Comparison of ENCODE assay signal across 17 mouse cellular contexts in genomic region chr11:78424352-78424751, GRCm38 (mm10). TPM values are rescaled to one million over a fixed set of nuclear protein-coding genes. Genes with fewer than 3 reads are reported as not detected.
DNase-seq lines count a peak whose midpoint lies in the region; ATAC-seq and TF ChIP-seq lines count a peak whose summit lies in the region.
"Had no signal": no experiment of that assay in that cellular context is flagged by ENCODE, and none has a peak within 500 bp of the region (broad histone marks: within the 10 kb centered on the region; RNA-seq: fewer than 3 reads in every experiment).

No protein-coding gene starts in this region.

- no peak overlapping the region for H3K4me2 ChIP-seq in midbrain, postnatal 0 days (ENCODE audit: low read depth, low read length, poor library complexity, severe bottlenecking)
- no peak overlapping the region for H3K4me2 ChIP-seq in midbrain, embryonic 16.5 days (ENCODE audit: low read length)
- H3K4me2 ChIP-seq: limb, embryonic 13.5 days had no signal

- peak; percentile 47 to 88 for DNase-seq in adrenal gland, adult (ENCODE audit: inconsistent age in 2 of 2, low spot score in 1 of 2)
- no peak for DNase-seq in adrenal gland, postnatal 4 days (ENCODE audit: low spot score in 2 of 2)
- peak; percentile 54 to 71 for DNase-seq in kidney, postnatal 25 days
- DNase-seq in kidney, postnatal 4 days, result no peak
- DNase-seq in midbrain, postnatal 0 days (ENCODE audit: low spot score), result peak; percentile 15
- DNase-seq in embryo, embryonic 9.5 days (ENCODE audit: extremely low spot score), result no peak
- DNase-seq in gastrocnemius, postnatal 4 days (ENCODE audit: low spot score in 2 of 2), result no peak
- DNase-seq: right cerebral cortex, postnatal 25 days had no signal

- no peaks in the 10 kb centered on the region for H3K9me3 ChIP-seq in midbrain, postnatal 0 days (ENCODE audit: low read length)
- no peaks in the 10 kb centered on the region for H3K9me3 ChIP-seq in midbrain, embryonic 16.5 days (replicated peaks; ENCODE audit: control insufficient read depth, low read length, poor library complexity, severe bottlenecking)
- H3K9me3 ChIP-seq: limb, embryonic 13.5 days had no signal

- no peak overlapping the region for H3K27ac ChIP-seq in midbrain, postnatal 0 days (ENCODE audit: low read depth, low read length)
- H3K27ac ChIP-seq in midbrain, embryonic 16.5 days (ENCODE audit: low read length), result no peak overlapping the region
- H3K27ac ChIP-seq: limb, embryonic 13.5 days; macrophage had no signal

- no peaks in the 10 kb centered on the region for H3K27me3 ChIP-seq in midbrain, postnatal 0 days (ENCODE audit: insufficient read depth, low read length)
- H3K27me3 ChIP-seq in midbrain, embryonic 16.5 days (ENCODE audit: control insufficient read depth, insufficient read depth, low read depth, low read length), result no peaks in the 10 kb centered on the region

- H3K4me3 ChIP-seq in midbrain, postnatal 0 days (ENCODE audit: low read depth, low read length), result no peak overlapping the region
- H3K4me3 ChIP-seq in midbrain, embryonic 16.5 days (ENCODE audit: low read depth, low read length), result no peak overlapping the region
- H3K4me3 ChIP-seq: erythroblast, embryonic 14.5 days; limb, embryonic 13.5 days had no signal

- no peak for ATAC-seq in midbrain, postnatal 0 days (ENCODE audit: low FRiP score)
- ATAC-seq in midbrain, embryonic 16.5 days, result no peak
- ATAC-seq: inflammation-experienced regulatory T-cells, adult 6 months had no signal

- H3K4me1 ChIP-seq in midbrain, postnatal 0 days (ENCODE audit: insufficient read depth, low read length), result no peaks in the 10 kb centered on the region
- no peaks in the 10 kb centered on the region for H3K4me1 ChIP-seq in midbrain, embryonic 16.5 days (ENCODE audit: control insufficient read depth, insufficient read depth, low read length)
- H3K4me1 ChIP-seq: limb, embryonic 13.5 days had no signal

- no peak overlapping the region for H3K9ac ChIP-seq in midbrain, postnatal 0 days (replicated peaks; ENCODE audit: low read length, poor library complexity, severe bottlenecking)
- no peak overlapping the region for H3K9ac ChIP-seq in midbrain, embryonic 16.5 days (ENCODE audit: low read depth, low read length)
- H3K9ac ChIP-seq: limb, embryonic 13.5 days had no signal

- no peaks in the 10 kb centered on the region for H3K36me3 ChIP-seq in midbrain, postnatal 0 days (ENCODE audit: insufficient read depth, low read length)
- H3K36me3 ChIP-seq in midbrain, embryonic 16.5 days (ENCODE audit: control insufficient read depth, insufficient read depth, low read length), result no peaks in the 10 kb centered on the region
- H3K36me3 ChIP-seq: limb, embryonic 13.5 days had no signal

- TF ChIP-seq CTCF in midbrain, postnatal 0 days (IDR thresholded peaks at IDR 0.05), result no peak

- 63% methylated on average over 2 of the region's 2 CpGs for WGBS in midbrain, postnatal 0 days
- WGBS in midbrain, embryonic 16.5 days, result 79% methylated on average over 2 of the region's 2 CpGs

RNA-seq across cellular contexts. Expression of gene Slc13a2, which starts 2.3 kb away (rescaled TPM):
- 1 to 10 TPM in 1 of 2 experiments, under 1 TPM in 1; 0.11 to 1.8 TPM for total RNA-seq in adrenal gland, postnatal 4 days (2021)
- not detected in 2 replicates for total RNA-seq in midbrain, postnatal 0 days (2014; rRNA removed)
- not detected in 2 replicates for polyA plus RNA-seq in midbrain, postnatal 0 days (2015; fragmentation: Nextera tagmentation; extraction: Ambion mirVana)
- polyA plus RNA-seq in midbrain, embryonic 16.5 days (2015; fragmentation: Nextera tagmentation; extraction: Ambion mirVana), result not detected in 2 replicates
- total RNA-seq in gastrocnemius, postnatal 4 days (2021), result not detected
- total RNA-seq: heart, adult 18-20 months; heart, postnatal 25 days; monocyte, adult 5-6 weeks had no signal
- polyA plus RNA-seq: erythroblast, embryonic 14.5 days; inflammation-experienced regulatory T-cells, adult 6 months; limb, embryonic 13.5 days had no signal

RNA-seq across cellular contexts. Expression of gene Foxn1, which starts 38.0 kb away (rescaled TPM):
- under 1 TPM; 0.08 to 0.17 TPM for total RNA-seq in adrenal gland, postnatal 4 days (2021)
- total RNA-seq in midbrain, postnatal 0 days (2014; rRNA removed), result not detected in 2 replicates
- polyA plus RNA-seq in midbrain, postnatal 0 days (2015; fragmentation: Nextera tagmentation; extraction: Ambion mirVana), result not detected in 2 replicates
- not detected in 2 replicates for polyA plus RNA-seq in midbrain, embryonic 16.5 days (2015; fragmentation: Nextera tagmentation; extraction: Ambion mirVana)
- not detected for total RNA-seq in gastrocnemius, postnatal 4 days (2021)
- total RNA-seq: heart, adult 18-20 months; heart, postnatal 25 days; monocyte, adult 5-6 weeks; neutrophil, adult 5-6 weeks had no signal
- polyA plus RNA-seq: erythroblast, embryonic 14.5 days; inflammation-experienced regulatory T-cells, adult 6 months; macrophage had no signal

RNA-seq across cellular contexts. Expression of gene Slc46a1, which starts 41.1 kb away (rescaled TPM):
- 10 to 100 TPM; 15.4 to 16.7 TPM for total RNA-seq in adrenal gland, postnatal 4 days (2021)
- 15.0 and 17.5 TPM in 2 replicates for total RNA-seq in midbrain, postnatal 0 days (2014; rRNA removed)
- 19.1 and 19.6 TPM in 2 replicates for polyA plus RNA-seq in midbrain, postnatal 0 days (2015; fragmentation: Nextera tagmentation; extraction: Ambion mirVana)
- polyA plus RNA-seq in midbrain, embryonic 16.5 days (2015; fragmentation: Nextera tagmentation; extraction: Ambion mirVana), result 23.0 and 25.6 TPM in 2 replicates
- 1 to 10 TPM; 2.7 to 4.9 TPM for total RNA-seq in gastrocnemius, postnatal 4 days (2021)
- total RNA-seq: neutrophil, adult 5-6 weeks had no signal

Comparison
In these comparisons a context has a peak if more than half of its experiments do, and no peak if none do; other contexts are left out.
1. DNase-seq: peak in adrenal gland, adult (2 of 2), kidney, postnatal 25 days (2 of 2) and midbrain, postnatal 0 days (single experiment); none in adrenal gland, postnatal 4 days (0 of 2), kidney, postnatal 4 days (0 of 2), embryo, embryonic 9.5 days (single experiment) and gastrocnemius, postnatal 4 days (0 of 2).